Mouse (Mus musculus) limb, embryonic 10.5 days (tissue): Measurements from ENCODE around the gene Scin. TPM values are rescaled to one million over a fixed set of nuclear protein-coding genes. Genes with fewer than 3 reads are reported as not detected.
A peak's percentile ranks its signal among the peaks of the same experiment; 100 is the strongest.

Source experiments
- DNase-seq: peaks from one replicate; pipeline ENCODE4 v3.0.0-alpha.2; 2017; ENCODE audit warnings: low spot score
- H3K27ac ChIP-seq: fragments of 300-500 bp; sonication (generic); 2 replicates; pipeline ENCODE4 v1.5.1; 2016; ENCODE audit warnings: mild to moderate bottlenecking
- H3K27me3 ChIP-seq: fragments of 300-500 bp; sonication (generic); 2 replicates; pipeline ENCODE4 v1.6.1; 2016; ENCODE audit warnings: low read depth, mild to moderate bottlenecking; ENCODE audit not compliant: poor library complexity, severe bottlenecking
- H3K36me3 ChIP-seq: fragments of 300-500 bp; sonication (generic); 2 replicates; pipeline ENCODE4 v1.6.1; 2016; ENCODE audit warnings: mild to moderate bottlenecking, moderate library complexity
- H3K4me1 ChIP-seq: fragments of 300-500 bp; sonication (generic); 2 replicates; pipeline ENCODE4 v1.6.1; 2016
- H3K4me3 ChIP-seq: fragments of 300-500 bp; sonication (generic); 2 replicates; pipeline ENCODE4 v1.5.1; 2016; ENCODE audit warnings: mild to moderate bottlenecking, moderate library complexity
- H3K9me3 ChIP-seq: fragments of 300-500 bp; sonication (generic); replicated peaks from 2 replicates; pipeline ENCODE4 v1.6.1; 2016; ENCODE audit warnings: mild to moderate bottlenecking
- WGBS: fragments of 180-500 bp; shearing (Covaris S2); methylation state at CpG from one replicate; pipeline ENCODE4 v1.1.7; 2016; 5-methylcytosine and 5-hydroxymethylcytosine counted together
- polyA plus RNA-seq: library from polyadenylated mRNA; unstranded; fragments of >200 nt; fragmentation: Nextera tagmentation; extraction: Ambion mirVana; gene quantifications from 2 replicates; pipeline ENCODE4 v1.2.1, GENCODE M21; 2016

Scin gene
- polyA plus RNA-seq, 1 experiment from 2014 or later = 0.09 TPM

- Histone ChIP-seq H3K4me1 (peaks cover 8% of the 10 kb centered on the region; the same call in 1 of the 2 replicates), H3K9me3 (no peaks in the 10 kb centered on the region), H3K27me3 (no peaks in the 10 kb centered on the region), H3K27ac (peak overlapping the region; percentile 89), H3K4me3 (peak overlapping the region; percentile 82), H3K36me3 (no peaks in the 10 kb centered on the region)
- DNase-seq = peak; percentile 98
- WGBS = under 1% methylated on average over 57 of the region's 60 CpGs
These were observed 96.7 kb downstream of the Scin start for GRCm38 (mm10) chr12:40037226-40037813.

- Histone ChIP-seq H3K27me3 (no peaks in the 10 kb centered on the region), H3K9me3 (no peaks in the 10 kb centered on the region), H3K27ac (peak overlapping the region; percentile 89), H3K36me3 (no peaks in the 10 kb centered on the region), H3K4me1 (peaks cover 8% of the 10 kb centered on the region; the same call in 1 of the 2 replicates), H3K4me3 (peak overlapping the region; percentile 82)
- 5% methylated on average over 11 of the region's 11 CpGs for WGBS
- DNase-seq = no peak
These were observed 97.4 kb downstream of the Scin start for GRCm38 (mm10) chr12:40036666-40037065.

GRCm38 (mm10) chr12:40035506-40035905 is 98.5 kb downstream of the Scin start:
- Histone ChIP-seq H3K9me3 (no peaks in the 10 kb centered on the region), H3K27ac (no peak overlapping the region), H3K4me3 (no peak overlapping the region), H3K4me1 (peaks cover 8% of the 10 kb centered on the region; the same call in 1 of the 2 replicates), H3K36me3 (no peaks in the 10 kb centered on the region), H3K27me3 (no peaks in the 10 kb centered on the region)
- DNase-seq = no peak
- WGBS = 91% methylated on average over 4 of the region's 4 CpGs

GRCm38 (mm10) chr12:40029201-40029600 is 104.8 kb downstream of the Scin start:
- Histone ChIP-seq H3K27ac (no peak overlapping the region), H3K9me3 (no peaks in the 10 kb centered on the region), H3K27me3 (no peaks in the 10 kb centered on the region), H3K4me1 (no peaks in the 10 kb centered on the region), H3K4me3 (no peak overlapping the region), H3K36me3 (no peaks in the 10 kb centered on the region)
- no peak for DNase-seq
- WGBS = 80% methylated on average over 4 of the region's 4 CpGs

GRCm38 (mm10) chr12:40027846-40028245 is 106.2 kb downstream of the Scin start:
- Histone ChIP-seq H3K4me1 (no peaks in the 10 kb centered on the region), H3K9me3 (no peaks in the 10 kb centered on the region), H3K4me3 (no peak overlapping the region), H3K36me3 (no peaks in the 10 kb centered on the region), H3K27ac (no peak overlapping the region), H3K27me3 (no peaks in the 10 kb centered on the region)
- WGBS = 93% methylated on average over 3 of the region's 3 CpGs
- no peak for DNase-seq

- H3K36me3 ChIP-seq = no peaks in the 10 kb centered on the region
- DNase-seq = no peak
- H3K27me3 ChIP-seq = no peaks in the 10 kb centered on the region
- 94% methylated on average over 3 of the region's 3 CpGs for WGBS
- no peak overlapping the region for H3K27ac ChIP-seq
- no peaks in the 10 kb centered on the region for H3K4me1 ChIP-seq
- H3K4me3 ChIP-seq = no peak overlapping the region
- H3K9me3 ChIP-seq = no peaks in the 10 kb centered on the region
These were observed 106.6 kb downstream of the Scin start for GRCm38 (mm10) chr12:40027444-40027843.

GRCm38 (mm10) chr12:40023918-40024317 is 110.1 kb downstream of the Scin start:
- H3K36me3 ChIP-seq = no peaks in the 10 kb centered on the region
- DNase-seq = no peak
- H3K4me1 ChIP-seq = no peaks in the 10 kb centered on the region
- no peaks in the 10 kb centered on the region for H3K27me3 ChIP-seq
- no peak overlapping the region for H3K27ac ChIP-seq
- no peak overlapping the region for H3K4me3 ChIP-seq
- H3K9me3 ChIP-seq = no peaks in the 10 kb centered on the region
- 87% methylated on average over 2 of the region's 2 CpGs for WGBS

GRCm38 (mm10) chr12:40023014-40023642 is 110.9 kb downstream of the Scin start:
- Histone ChIP-seq H3K4me1 (no peaks in the 10 kb centered on the region), H3K9me3 (no peaks in the 10 kb centered on the region), H3K27me3 (no peaks in the 10 kb centered on the region), H3K4me3 (no peak overlapping the region), H3K36me3 (no peaks in the 10 kb centered on the region), H3K27ac (no peak overlapping the region)
- 90% methylated on average over 3 of the region's 3 CpGs for WGBS
- no peak for DNase-seq

GRCm38 (mm10) chr12:40022344-40022743 is 111.7 kb downstream of the Scin start:
- 90% methylated on average over 3 of the region's 3 CpGs for WGBS
- Histone ChIP-seq H3K27ac (no peak overlapping the region), H3K27me3 (no peaks in the 10 kb centered on the region), H3K36me3 (no peaks in the 10 kb centered on the region), H3K9me3 (no peaks in the 10 kb centered on the region), H3K4me3 (no peak overlapping the region), H3K4me1 (no peaks in the 10 kb centered on the region)
- DNase-seq = no peak

GRCm38 (mm10) chr12:40017955-40018505 is 116.0 kb downstream of the Scin start:
- WGBS = 86% methylated on average over 6 of the region's 6 CpGs
- no peak for DNase-seq
- H3K4me3 ChIP-seq = no peak overlapping the region
- H3K9me3 ChIP-seq = no peaks in the 10 kb centered on the region
- no peaks in the 10 kb centered on the region for H3K27me3 ChIP-seq
- H3K4me1 ChIP-seq = peaks cover 7% of the 10 kb centered on the region; the same call in 1 of the 2 replicates
- no peak overlapping the region for H3K27ac ChIP-seq
- H3K36me3 ChIP-seq = no peaks in the 10 kb centered on the region

GRCm38 (mm10) chr12:40016648-40017460 is 117.2 kb downstream of the Scin start:
- Histone ChIP-seq H3K27me3 (no peaks in the 10 kb centered on the region), H3K4me3 (peak overlapping the region; percentile 39), H3K27ac (peak overlapping the region; percentile 74), H3K4me1 (peaks cover 7% of the 10 kb centered on the region; the same call in 1 of the 2 replicates), H3K36me3 (no peaks in the 10 kb centered on the region), H3K9me3 (no peaks in the 10 kb centered on the region)
- WGBS = 30% methylated on average over 19 of the region's 19 CpGs
- peak; percentile 37 for DNase-seq

GRCm38 (mm10) chr12:40016068-40016467 is 118.0 kb downstream of the Scin start:
- no peak overlapping the region; the same call in 1 of the 2 replicates for H3K27ac ChIP-seq
- no peak overlapping the region for H3K4me3 ChIP-seq
- WGBS = 87% methylated on average over 9 of the region's 9 CpGs
- no peak for DNase-seq
- no peaks in the 10 kb centered on the region for H3K27me3 ChIP-seq
- H3K36me3 ChIP-seq = no peaks in the 10 kb centered on the region
- H3K4me1 ChIP-seq = peaks cover 7% of the 10 kb centered on the region; the same call in 1 of the 2 replicates
- no peaks in the 10 kb centered on the region for H3K9me3 ChIP-seq

GRCm38 (mm10) chr12:40009866-40010265 is 124.2 kb downstream of the Scin start:
- DNase-seq = no peak
- Histone ChIP-seq H3K4me3 (no peak overlapping the region), H3K4me1 (no peaks in the 10 kb centered on the region; the same call in 1 of the 2 replicates), H3K9me3 (no peaks in the 10 kb centered on the region), H3K27ac (no peak overlapping the region), H3K27me3 (no peaks in the 10 kb centered on the region), H3K36me3 (no peaks in the 10 kb centered on the region)
- WGBS = 79% methylated on average over 2 of the region's 2 CpGs
